Mouse (Mus musculus): Measurements from ENCODE around the gene Thpo. TPM values are rescaled to one million over a fixed set of nuclear protein-coding genes. Genes with fewer than 3 reads are reported as not detected.

Gene Thpo
- total RNA-seq, 1 experiment = 0.18 TPM

GRCm38 (mm10) chr16:20725750-20726149, 8.6 kb downstream of the Thpo start:
- Histone ChIP-seq H3K4me3 (ENCODE audit: insufficient read depth in 1 of 2, low read depth in 1 of 2, low read length in 2 of 2, poor library complexity in 1 of 2, severe bottlenecking in 1 of 2) (no peak overlapping the region), H3K36me3 (ENCODE audit: control insufficient read depth, insufficient read depth, low read length, poor library complexity, severe bottlenecking) (peaks cover 8% of the 10 kb centered on the region), H3K9me3 (ENCODE audit: control insufficient read depth, insufficient read depth, low read depth, low read length) (no peaks in the 10 kb centered on the region), H3K9ac (ENCODE audit: insufficient read depth, low read depth, low read length, poor library complexity, severe bottlenecking) (no peak overlapping the region), H3K27ac (ENCODE audit: insufficient read depth, low read depth, low read length, poor library complexity, severe bottlenecking) (no peak overlapping the region), H3K4me1 (ENCODE audit: control insufficient read depth in 2 of 2, insufficient read depth in 2 of 2, low read length in 2 of 2, poor library complexity in 1 of 2) (peaks cover 0 to 24% of the 10 kb centered on the region in 2 experiments; a peak in 3 of 4 replicates)
- DNase-seq (ENCODE audit: low read depth, low spot score) = no peak
- no peak for TF ChIP-seq CHD2 (IDR thresholded peaks at IDR 0.05; ENCODE audit: low read depth, low read length)
- no peak for TF ChIP-seq ZC3H11A (IDR thresholded peaks at IDR 0.05; ENCODE audit: borderline replicate concordance, low read depth, low read length)
- no peak for TF ChIP-seq MAFK (IDR thresholded peaks at IDR 0.05; ENCODE audit: insufficient read depth, low read depth, low read length)
- no peak for TF ChIP-seq ZNF384 (IDR thresholded peaks at IDR 0.05; ENCODE audit: low read depth, low read length)
- no peak for TF ChIP-seq HCFC1 (IDR thresholded peaks at IDR 0.05; ENCODE audit: borderline replicate concordance, insufficient read depth, low read length)
- in situ Hi-C loops (cut with MboI; ENCODE audit: low sequenced_read_pairs in 2 of 2, unreplicated experiment in 2 of 2) = no loop called here

GRCm38 (mm10) chr16:20725321-20725720, 9.0 kb downstream of the Thpo start:
- Histone ChIP-seq H3K36me3 (ENCODE audit: control insufficient read depth, insufficient read depth, low read length, poor library complexity, severe bottlenecking) (peaks cover 10% of the 10 kb centered on the region), H3K9me3 (ENCODE audit: control insufficient read depth, insufficient read depth, low read depth, low read length) (no peaks in the 10 kb centered on the region), H3K4me1 (ENCODE audit: control insufficient read depth in 2 of 2, insufficient read depth in 2 of 2, low read length in 2 of 2, poor library complexity in 1 of 2) (peaks cover 0 to 21% of the 10 kb centered on the region in 2 experiments; a peak in 3 of 4 replicates), H3K4me3 (ENCODE audit: insufficient read depth in 1 of 2, low read depth in 1 of 2, low read length in 2 of 2, poor library complexity in 1 of 2, severe bottlenecking in 1 of 2) (no peak overlapping the region), H3K9ac (ENCODE audit: insufficient read depth, low read depth, low read length, poor library complexity, severe bottlenecking) (no peak overlapping the region), H3K27ac (ENCODE audit: insufficient read depth, low read depth, low read length, poor library complexity, severe bottlenecking) (no peak overlapping the region)
- in situ Hi-C loops (cut with MboI; ENCODE audit: low sequenced_read_pairs in 2 of 2, unreplicated experiment in 2 of 2) = no loop called here
- DNase-seq (ENCODE audit: low read depth, low spot score) = no peak
- TF ChIP-seq ZNF384 (IDR thresholded peaks at IDR 0.05; ENCODE audit: low read depth, low read length) (no peak), MAFK (IDR thresholded peaks at IDR 0.05; ENCODE audit: insufficient read depth, low read depth, low read length) (no peak), ZC3H11A (IDR thresholded peaks at IDR 0.05; ENCODE audit: borderline replicate concordance, low read depth, low read length) (no peak), CHD2 (IDR thresholded peaks at IDR 0.05; ENCODE audit: low read depth, low read length) (no peak), HCFC1 (IDR thresholded peaks at IDR 0.05; ENCODE audit: borderline replicate concordance, insufficient read depth, low read length) (no peak)

- H3K4me3 ChIP-seq (ENCODE audit: insufficient read depth in 1 of 2, low read depth in 1 of 2, low read length in 2 of 2, poor library complexity in 1 of 2, severe bottlenecking in 1 of 2) = no peak overlapping the region
- H3K9ac ChIP-seq (ENCODE audit: insufficient read depth, low read depth, low read length, poor library complexity, severe bottlenecking) = no peak overlapping the region
- in situ Hi-C loops (cut with MboI; ENCODE audit: low sequenced_read_pairs in 2 of 2, unreplicated experiment in 2 of 2) = no loop called here
- peaks cover 0 to 18% of the 10 kb centered on the region in 2 experiments; a peak in 3 of 4 replicates for H3K4me1 ChIP-seq (ENCODE audit: control insufficient read depth in 2 of 2, insufficient read depth in 2 of 2, low read length in 2 of 2, poor library complexity in 1 of 2)
- peaks cover 14% of the 10 kb centered on the region for H3K36me3 ChIP-seq (ENCODE audit: control insufficient read depth, insufficient read depth, low read length, poor library complexity, severe bottlenecking)
- DNase-seq (ENCODE audit: low read depth, low spot score) = no peak
- TF ChIP-seq ZC3H11A (IDR thresholded peaks at IDR 0.05; ENCODE audit: borderline replicate concordance, low read depth, low read length) = 0 out of 2 replicates have a peak, but pooled peaks have one; percentile 61
- TF ChIP-seq HCFC1 (IDR thresholded peaks at IDR 0.05; ENCODE audit: borderline replicate concordance, insufficient read depth, low read length) = no peak
- no peak for TF ChIP-seq ZNF384 (IDR thresholded peaks at IDR 0.05; ENCODE audit: low read depth, low read length)
- no peak for TF ChIP-seq CHD2 (IDR thresholded peaks at IDR 0.05; ENCODE audit: low read depth, low read length)
- no peak for TF ChIP-seq MAFK (IDR thresholded peaks at IDR 0.05; ENCODE audit: insufficient read depth, low read depth, low read length)
- H3K9me3 ChIP-seq (ENCODE audit: control insufficient read depth, insufficient read depth, low read depth, low read length) = no peaks in the 10 kb centered on the region
- H3K27ac ChIP-seq (ENCODE audit: insufficient read depth, low read depth, low read length, poor library complexity, severe bottlenecking) = no peak overlapping the region; the same call in 1 of the 2 replicates
These were observed 10.0 kb downstream of the Thpo start for GRCm38 (mm10) chr16:20724338-20724748.

GRCm38 (mm10) chr16:20723247-20723646, 11.1 kb downstream of the Thpo start:
- 0 out of 2 replicates have a peak overlapping the region, but pooled peaks have one; percentile 46 for H3K27ac ChIP-seq (ENCODE audit: insufficient read depth, low read depth, low read length, poor library complexity, severe bottlenecking)
- DNase-seq (ENCODE audit: low read depth, low spot score) = no peak
- peaks cover 14% of the 10 kb centered on the region for H3K36me3 ChIP-seq (ENCODE audit: control insufficient read depth, insufficient read depth, low read length, poor library complexity, severe bottlenecking)
- TF ChIP-seq CHD2 (IDR thresholded peaks at IDR 0.05; ENCODE audit: low read depth, low read length) (no peak), MAFK (IDR thresholded peaks at IDR 0.05; ENCODE audit: insufficient read depth, low read depth, low read length) (no peak), ZC3H11A (IDR thresholded peaks at IDR 0.05; ENCODE audit: borderline replicate concordance, low read depth, low read length) (no peak), ZNF384 (IDR thresholded peaks at IDR 0.05; ENCODE audit: low read depth, low read length) (no peak)
- H3K4me3 ChIP-seq (ENCODE audit: insufficient read depth in 1 of 2, low read depth in 1 of 2, low read length in 2 of 2, poor library complexity in 1 of 2, severe bottlenecking in 1 of 2) = no peak overlapping the region
- no peaks in the 10 kb centered on the region for H3K9me3 ChIP-seq (ENCODE audit: control insufficient read depth, insufficient read depth, low read depth, low read length)
- no peak overlapping the region for H3K9ac ChIP-seq (ENCODE audit: insufficient read depth, low read depth, low read length, poor library complexity, severe bottlenecking)
- in situ Hi-C loops (cut with MboI; ENCODE audit: low sequenced_read_pairs in 2 of 2, unreplicated experiment in 2 of 2) = no loop called here
- H3K4me1 ChIP-seq (ENCODE audit: control insufficient read depth in 2 of 2, insufficient read depth in 2 of 2, low read length in 2 of 2, poor library complexity in 1 of 2) = peaks cover 0 to 18% of the 10 kb centered on the region in 2 experiments
